Mouse (Mus musculus) forebrain, embryonic 13.5 days (tissue): Measurements from ENCODE around the gene Emg1. TPM values are rescaled to one million over a fixed set of nuclear protein-coding genes. Genes with fewer than 3 reads are reported as not detected.

ENCODE experiments used
- ATAC-seq: fragments of 200-750 bp; cut with Nextera tagmentation; 2 replicates; pipeline ENCODE4 v1.8.0; 2017
- H3K27ac ChIP-seq: fragments of 300-500 bp; sonication (generic); 2 replicates; pipeline ENCODE4 v1.5.1; 2015; ENCODE audit warnings: inconsistent platforms, mild to moderate bottlenecking, moderate library complexity
- H3K27me3 ChIP-seq: fragments of 300-500 bp; sonication (generic); 2 replicates; pipeline ENCODE4 v1.6.1; 2015; ENCODE audit warnings: mild to moderate bottlenecking, inconsistent platforms
- H3K36me3 ChIP-seq: fragments of 300-500 bp; sonication (generic); 2 replicates; pipeline ENCODE4 v1.6.1; 2015; ENCODE audit warnings: mild to moderate bottlenecking, inconsistent platforms; ENCODE audit not compliant: poor library complexity, severe bottlenecking
- H3K4me1 ChIP-seq: fragments of 300-500 bp; sonication (generic); 2 replicates; pipeline ENCODE4 v1.6.1; 2015; ENCODE audit warnings: inconsistent platforms
- H3K4me2 ChIP-seq: fragments of 300-500 bp; sonication (generic); 2 replicates; pipeline ENCODE4 v1.6.1; 2015; ENCODE audit warnings: inconsistent platforms, mild to moderate bottlenecking, moderate library complexity
- H3K4me3 ChIP-seq: fragments of 300-500 bp; sonication (generic); 2 replicates; pipeline ENCODE4 v1.5.1; 2015; ENCODE audit warnings: mild to moderate bottlenecking, inconsistent platforms
- H3K9ac ChIP-seq: fragments of 300-500 bp; sonication (generic); 2 replicates; pipeline ENCODE4 v1.6.1; 2015; ENCODE audit warnings: mild to moderate bottlenecking, inconsistent platforms
- H3K9me3 ChIP-seq: fragments of 300-500 bp; sonication (generic); replicated peaks from 2 replicates; pipeline ENCODE4 v1.6.1; 2016; ENCODE audit warnings: inconsistent platforms
- WGBS: fragments of 180-500 bp; shearing (Covaris S2); methylation state at CpG from one replicate; pipeline ENCODE4 v1.1.7; 2015; 5-methylcytosine and 5-hydroxymethylcytosine counted together
- polyA plus RNA-seq: library from polyadenylated mRNA; unstranded; fragments of >200 nt; fragmentation: Nextera tagmentation; extraction: Ambion mirVana; gene quantifications from 2 replicates; pipeline ENCODE4 v1.2.1, GENCODE M21; 2015

The Emg1 gene
- polyA plus RNA-seq, 1 experiment from 2014 or later, result 209 TPM

DNA sequence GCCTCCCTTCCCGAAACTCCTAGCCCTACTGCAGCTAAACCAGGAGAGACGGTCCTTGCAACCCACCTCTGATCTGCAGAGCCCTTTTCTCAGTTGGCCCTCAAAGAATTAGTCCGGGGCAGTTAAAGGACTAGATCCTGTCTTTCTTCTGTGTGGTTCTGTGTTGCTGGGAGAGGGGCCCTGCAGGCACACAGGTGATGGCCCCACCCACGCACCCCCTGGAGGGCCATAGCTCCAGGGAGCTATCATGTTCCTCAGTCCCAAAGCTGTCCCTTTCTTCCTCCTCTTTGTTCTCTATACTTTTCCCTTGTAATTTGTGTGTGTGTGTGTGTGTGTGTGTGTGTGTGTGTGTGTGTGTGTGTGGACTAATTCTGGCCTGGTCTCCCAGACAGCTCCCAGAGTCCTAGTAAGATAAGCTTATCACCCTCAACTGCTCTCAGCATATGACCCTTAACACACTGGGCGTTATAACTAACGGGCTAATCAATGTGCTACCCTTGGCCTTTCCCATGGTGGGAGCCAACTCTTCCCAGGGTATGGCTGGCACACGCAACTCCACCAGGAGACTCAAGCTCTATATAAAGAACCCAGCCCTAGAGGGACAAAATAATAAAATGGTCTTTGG lies 7.5 kb upstream of the Emg1 start:
- no peak overlapping the region for H3K4me2 ChIP-seq
- H3K4me3 ChIP-seq, result no peak overlapping the region
- H3K27ac ChIP-seq, result no peak overlapping the region
- peaks cover 36% of the 10 kb centered on the region for H3K36me3 ChIP-seq
- no peaks in the 10 kb centered on the region; the same call in 1 of the 2 replicates for H3K4me1 ChIP-seq
- H3K9ac ChIP-seq, result peak overlapping the region; percentile 13; the same call in 1 of the 2 replicates
- no peaks in the 10 kb centered on the region for H3K9me3 ChIP-seq
- WGBS, result 71% methylated on average over 7 of the region's 7 CpGs
- H3K27me3 ChIP-seq, result no peaks in the 10 kb centered on the region
- ATAC-seq, result no peak

DNA sequence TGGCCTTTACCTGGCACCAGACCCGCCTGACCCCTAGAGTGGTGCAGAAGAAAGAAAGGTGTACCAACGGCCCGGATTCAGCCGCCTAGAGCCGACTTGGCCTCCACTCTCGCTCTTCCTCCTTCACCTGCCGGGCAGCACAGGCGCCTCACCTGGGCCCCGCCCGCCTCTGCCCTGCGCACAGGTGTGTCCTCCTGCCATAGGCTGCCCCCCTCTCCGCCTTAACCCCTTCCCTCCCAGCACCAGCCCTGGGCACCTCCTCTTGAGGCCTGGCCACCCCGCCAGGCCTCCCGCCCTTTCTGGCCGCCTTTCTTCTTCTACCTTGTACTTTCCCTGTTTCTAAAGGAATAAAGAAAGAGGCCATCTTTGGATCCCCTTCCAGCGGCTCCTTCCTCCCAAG lies 6.7 kb upstream of the Emg1 start:
- H3K27me3 ChIP-seq, result no peaks in the 10 kb centered on the region
- H3K9me3 ChIP-seq, result no peaks in the 10 kb centered on the region
- no peak overlapping the region for H3K4me3 ChIP-seq
- H3K9ac ChIP-seq, result no peak overlapping the region
- no peak overlapping the region for H3K27ac ChIP-seq
- no peak for ATAC-seq
- WGBS, result 62% methylated on average over 15 of the region's 16 CpGs
- peaks cover 4% of the 10 kb centered on the region for H3K4me1 ChIP-seq
- peaks cover 42% of the 10 kb centered on the region for H3K36me3 ChIP-seq
- H3K4me2 ChIP-seq, result no peak overlapping the region

DNA sequence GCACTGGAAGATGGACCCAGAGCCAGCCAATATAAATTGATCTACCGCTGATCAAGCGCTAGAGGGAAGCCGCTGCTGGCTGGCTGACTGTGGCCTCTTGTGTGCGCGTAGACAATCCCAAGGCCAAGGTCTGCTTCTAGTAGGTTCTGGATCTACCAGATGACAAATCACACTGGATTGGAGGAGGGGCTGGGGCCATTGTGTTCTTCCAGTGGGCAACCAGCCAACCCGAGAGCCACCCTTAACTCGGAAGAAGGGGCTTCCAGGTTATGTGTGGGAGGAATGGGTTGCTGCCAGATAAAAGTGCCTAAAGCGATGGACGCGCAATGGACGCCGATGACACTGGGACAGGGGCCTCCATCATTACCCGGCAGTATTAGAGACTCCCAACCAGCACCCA lies 6.0 kb upstream of the Emg1 start:
- 81% methylated on average over 13 of the region's 13 CpGs for WGBS
- Histone ChIP-seq H3K36me3 (peaks cover 43% of the 10 kb centered on the region), H3K27me3 (no peaks in the 10 kb centered on the region), H3K4me2 (no peak overlapping the region), H3K9ac (no peak overlapping the region), H3K27ac (no peak overlapping the region), H3K4me3 (no peak overlapping the region), H3K9me3 (no peaks in the 10 kb centered on the region), H3K4me1 (peaks cover 11% of the 10 kb centered on the region)
- ATAC-seq, result no peak

DNA sequence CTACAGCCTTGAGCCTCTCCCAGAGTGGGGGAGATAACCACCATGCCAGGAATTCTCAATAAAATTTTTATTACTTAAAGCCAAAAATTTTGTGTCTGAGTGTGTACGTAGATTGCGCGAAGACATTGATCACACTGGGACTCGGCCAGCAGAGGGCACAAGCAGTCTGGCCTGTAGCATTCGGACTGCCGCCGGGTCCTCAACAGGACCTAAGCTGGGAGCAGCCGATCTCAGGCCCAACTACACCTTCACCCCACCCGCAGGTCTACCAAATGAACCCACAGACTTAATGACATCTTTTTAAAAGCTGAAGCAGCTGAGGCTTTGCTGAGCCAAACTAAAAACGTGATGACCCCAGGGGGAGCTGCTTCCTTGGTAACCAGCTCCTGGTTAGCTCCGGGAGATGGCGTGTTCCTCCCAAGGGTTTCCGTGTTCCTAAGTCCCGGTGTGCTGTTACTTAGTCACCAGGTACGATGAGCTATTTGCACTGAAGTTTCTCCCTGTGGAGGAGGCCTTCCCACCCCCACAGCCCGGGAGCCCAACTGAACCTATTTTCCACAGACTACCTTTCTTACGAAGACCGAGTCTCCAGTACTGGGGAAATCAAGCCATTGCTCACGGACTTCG lies 5.0 kb upstream of the Emg1 start:
- H3K27ac ChIP-seq, result no peak overlapping the region
- peaks cover 43% of the 10 kb centered on the region for H3K36me3 ChIP-seq
- 66% methylated on average over 20 of the region's 20 CpGs for WGBS
- no peaks in the 10 kb centered on the region for H3K27me3 ChIP-seq
- H3K4me1 ChIP-seq, result peaks cover 15% of the 10 kb centered on the region
- no peak for ATAC-seq
- H3K4me3 ChIP-seq, result no peak overlapping the region
- H3K4me2 ChIP-seq, result no peak overlapping the region
- no peaks in the 10 kb centered on the region for H3K9me3 ChIP-seq
- H3K9ac ChIP-seq, result no peak overlapping the region

DNA sequence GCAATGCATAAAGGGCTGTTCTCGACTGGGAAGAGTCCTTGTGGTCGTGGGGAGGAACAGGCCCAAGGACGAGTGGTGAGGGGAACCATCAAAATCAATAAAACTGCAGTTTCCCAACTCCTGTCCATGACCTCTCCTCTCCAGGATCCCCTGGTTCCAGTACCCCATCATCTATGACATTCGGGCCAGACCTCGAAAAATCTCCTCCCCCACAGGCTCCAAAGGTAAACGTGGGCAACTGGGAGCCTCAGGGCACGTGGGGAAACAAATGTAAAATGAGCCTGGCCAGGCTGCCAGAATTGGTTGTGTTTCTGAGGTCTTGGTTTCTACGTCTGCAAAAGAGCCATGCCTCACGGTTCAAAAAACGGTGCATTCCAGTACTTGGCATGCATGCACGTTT lies 940 bp upstream of the Emg1 start:
- peak overlapping the region; percentile 98 for H3K4me3 ChIP-seq
- H3K27ac ChIP-seq, result peak overlapping the region; percentile 61; the same call in 1 of the 2 replicates
- H3K4me2 ChIP-seq, result peak overlapping the region; percentile 99
- no peak for ATAC-seq
- 22% methylated on average over 11 of the region's 11 CpGs for WGBS
- H3K9ac ChIP-seq, result peak overlapping the region; percentile 94
- peaks cover 37% of the 10 kb centered on the region for H3K4me1 ChIP-seq
- H3K36me3 ChIP-seq, result peaks cover 56% of the 10 kb centered on the region
- no peaks in the 10 kb centered on the region for H3K9me3 ChIP-seq
- no peaks in the 10 kb centered on the region for H3K27me3 ChIP-seq

DNA sequence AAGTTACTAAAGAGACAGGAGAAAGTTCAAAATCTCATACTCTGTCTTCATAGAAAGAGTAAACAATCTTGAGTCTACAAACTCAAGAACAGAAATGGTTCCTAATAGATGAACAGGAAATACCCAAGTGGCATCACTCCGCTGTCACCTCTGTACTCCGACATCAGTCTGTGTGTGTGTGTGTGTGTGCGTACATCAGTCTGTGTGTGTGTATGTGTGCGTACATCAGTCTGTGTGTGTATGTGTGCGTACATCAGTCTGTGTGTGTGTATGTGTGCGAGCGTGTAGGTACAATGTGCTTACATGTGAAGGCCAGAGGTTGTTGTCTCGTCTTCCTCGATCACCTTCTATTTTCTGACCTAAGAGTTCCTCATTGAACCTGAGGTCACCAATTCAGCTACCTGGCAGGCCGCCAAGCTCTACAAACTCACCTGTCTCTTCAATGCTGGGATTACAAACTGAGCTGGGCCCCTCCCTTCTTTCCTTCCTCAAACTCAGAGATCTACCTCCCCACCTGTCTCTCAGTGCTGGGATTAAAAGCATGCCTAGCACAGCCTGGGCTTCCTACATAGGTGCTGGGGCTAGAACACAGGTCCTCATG lies 3.6 kb downstream of the Emg1 start:
- 94% methylated on average over 10 of the region's 10 CpGs for WGBS
- Histone ChIP-seq H3K9me3 (no peaks in the 10 kb centered on the region), H3K4me2 (no peak overlapping the region), H3K36me3 (peaks cover 51% of the 10 kb centered on the region), H3K9ac (no peak overlapping the region), H3K27me3 (no peaks in the 10 kb centered on the region), H3K4me3 (no peak overlapping the region), H3K27ac (no peak overlapping the region), H3K4me1 (peaks cover 31% of the 10 kb centered on the region)
- ATAC-seq, result no peak

DNA sequence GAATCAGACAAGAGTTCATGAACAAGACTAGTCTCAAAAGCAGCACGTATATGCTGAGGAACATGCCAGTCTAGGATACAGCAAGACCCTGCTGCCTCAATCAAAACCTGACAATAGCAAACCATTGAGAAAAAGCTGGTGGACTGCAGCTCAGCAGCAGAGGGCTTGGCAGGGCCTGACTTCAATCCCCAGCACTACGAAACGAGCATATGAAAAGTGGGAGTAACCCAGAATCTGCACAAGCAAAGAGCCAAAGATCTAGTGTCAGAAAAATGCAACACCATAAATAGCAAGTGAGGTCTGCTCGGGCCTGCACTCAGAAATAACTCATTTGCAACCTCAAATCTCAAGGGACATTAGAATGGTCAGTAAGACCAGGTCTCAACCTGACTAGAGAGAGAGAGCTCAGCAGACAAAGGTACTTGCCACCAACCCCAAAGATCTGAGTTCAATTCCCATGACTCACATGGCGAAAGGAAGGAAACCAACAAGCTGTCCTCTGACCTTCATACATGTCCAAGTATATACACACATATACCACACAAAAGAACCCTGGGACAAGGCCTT lies 5.8 kb downstream of the Emg1 start:
- H3K27me3 ChIP-seq, result no peaks in the 10 kb centered on the region
- ATAC-seq, result no peak
- H3K9me3 ChIP-seq, result no peaks in the 10 kb centered on the region
- 90% methylated on average over 5 of the region's 5 CpGs for WGBS
- no peak overlapping the region for H3K9ac ChIP-seq
- no peak overlapping the region for H3K27ac ChIP-seq
- no peak overlapping the region for H3K4me3 ChIP-seq
- no peak overlapping the region for H3K4me2 ChIP-seq
- peaks cover 21% of the 10 kb centered on the region for H3K4me1 ChIP-seq
- H3K36me3 ChIP-seq, result peaks cover 73% of the 10 kb centered on the region

DNA sequence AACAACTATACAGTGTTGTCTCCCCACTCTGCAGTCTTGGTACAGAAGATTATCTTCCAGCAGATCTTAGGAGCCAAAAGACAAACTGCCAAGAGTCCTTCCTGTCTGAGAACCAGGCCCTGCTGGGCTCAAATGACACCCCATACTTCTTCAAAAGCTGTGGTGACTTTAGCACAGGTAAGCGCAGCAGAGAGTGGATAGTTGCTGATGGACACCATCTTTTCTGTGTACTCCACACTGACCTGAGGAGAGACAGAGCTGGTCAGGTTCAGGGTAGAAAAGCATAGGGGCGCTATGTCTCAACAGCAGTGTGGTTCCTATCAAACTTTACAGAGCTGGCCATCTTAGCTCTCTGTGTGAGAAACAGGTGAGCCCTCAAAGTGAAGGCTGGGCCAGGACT lies 7.6 kb downstream of the Emg1 start:
- H3K36me3 ChIP-seq, result peaks cover 88% of the 10 kb centered on the region
- 98% methylated on average over 2 of the region's 2 CpGs for WGBS
- H3K9ac ChIP-seq, result no peak overlapping the region
- no peak overlapping the region for H3K4me3 ChIP-seq
- H3K27ac ChIP-seq, result no peak overlapping the region
- H3K4me2 ChIP-seq, result no peak overlapping the region
- peaks cover 4% of the 10 kb centered on the region for H3K4me1 ChIP-seq
- H3K27me3 ChIP-seq, result no peaks in the 10 kb centered on the region
- ATAC-seq, result no peak
- no peaks in the 10 kb centered on the region for H3K9me3 ChIP-seq

DNA sequence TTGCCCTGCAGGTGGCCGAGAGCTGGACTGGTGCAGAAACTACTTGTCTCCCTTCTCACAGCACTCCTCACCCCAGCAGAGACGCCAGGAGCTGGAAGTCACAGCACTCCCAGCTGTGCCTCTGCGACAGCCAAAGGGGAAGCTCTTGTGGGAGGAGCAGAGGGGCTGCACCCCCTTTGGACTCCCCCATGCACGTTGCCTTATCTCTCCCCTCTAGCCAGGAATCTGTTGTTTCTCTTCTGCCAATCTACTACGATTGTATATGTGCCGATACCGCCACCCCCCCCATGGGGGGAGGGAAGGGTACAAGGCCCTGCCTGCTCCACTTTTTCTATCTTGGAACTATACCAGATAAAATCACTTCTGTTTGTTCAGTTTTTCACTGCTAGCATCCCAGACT lies 8.2 kb downstream of the Emg1 start:
- H3K4me2 ChIP-seq, result no peak overlapping the region
- no peak overlapping the region for H3K4me3 ChIP-seq
- WGBS, result 84% methylated on average over 7 of the region's 7 CpGs
- H3K9me3 ChIP-seq, result no peaks in the 10 kb centered on the region
- H3K36me3 ChIP-seq, result peaks cover 88% of the 10 kb centered on the region
- no peak for ATAC-seq
- no peaks in the 10 kb centered on the region for H3K4me1 ChIP-seq
- no peak overlapping the region for H3K9ac ChIP-seq
- no peaks in the 10 kb centered on the region for H3K27me3 ChIP-seq
- H3K27ac ChIP-seq, result no peak overlapping the region

DNA sequence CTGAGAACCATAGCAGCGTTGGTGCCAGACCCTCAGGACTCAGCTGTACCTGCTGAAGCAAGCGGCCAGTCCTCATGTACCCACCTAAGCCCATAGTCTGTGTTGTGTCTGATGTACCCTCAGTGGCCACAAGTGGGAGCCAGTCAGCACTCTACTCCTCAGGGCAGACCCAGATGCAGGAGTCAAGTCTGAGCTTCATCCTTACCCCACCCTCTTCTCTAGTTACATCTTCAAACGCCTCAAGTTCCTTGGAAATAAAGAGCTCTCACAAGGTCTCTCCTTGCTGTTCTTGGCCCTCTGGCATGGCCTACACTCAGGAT lies 9.2 kb downstream of the Emg1 start:
- 50% methylated on average over 3 of the region's 3 CpGs for WGBS
- H3K9me3 ChIP-seq, result no peaks in the 10 kb centered on the region
- no peaks in the 10 kb centered on the region for H3K4me1 ChIP-seq
- H3K4me3 ChIP-seq, result no peak overlapping the region
- H3K27ac ChIP-seq, result no peak overlapping the region
- peaks cover 81% of the 10 kb centered on the region for H3K36me3 ChIP-seq
- H3K4me2 ChIP-seq, result no peak overlapping the region
- H3K9ac ChIP-seq, result no peak overlapping the region
- peak; percentile 77 for ATAC-seq
- no peaks in the 10 kb centered on the region for H3K27me3 ChIP-seq

DNA sequence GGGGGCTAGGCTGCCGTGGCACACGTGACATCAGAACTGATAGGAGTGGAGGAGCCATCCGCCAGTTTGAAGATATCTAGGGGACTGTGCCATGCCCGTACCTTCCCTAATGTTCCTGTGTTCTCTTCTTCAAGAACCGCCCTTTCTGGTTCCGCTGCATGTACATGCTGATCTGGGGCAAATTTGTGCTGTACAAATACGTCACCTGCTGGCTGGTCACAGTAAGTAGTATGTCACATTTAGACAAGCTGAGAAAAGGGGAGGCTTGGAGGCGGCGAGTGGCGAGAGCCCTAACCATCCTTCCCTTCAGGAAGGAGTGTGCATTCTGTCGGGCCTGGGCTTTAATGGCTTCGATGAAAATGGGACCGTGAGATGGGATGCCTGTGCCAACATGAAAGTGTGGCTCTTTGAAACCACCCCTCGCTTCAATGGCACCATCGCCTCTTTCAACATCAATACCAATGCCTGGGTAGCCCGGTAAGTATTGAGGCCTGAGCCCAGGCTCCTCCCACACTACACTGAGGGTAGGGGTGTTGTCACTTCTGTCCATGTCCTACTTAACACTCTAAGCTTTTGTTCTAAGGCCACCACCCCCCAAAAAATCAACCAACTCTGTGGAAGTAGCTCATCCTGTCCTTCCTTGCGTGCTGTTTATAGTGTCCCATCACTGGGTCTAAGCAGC lies 9.7 kb downstream of the Emg1 start:
- WGBS, result 95% methylated on average over 17 of the region's 17 CpGs
- H3K27ac ChIP-seq, result no peak overlapping the region
- peak; percentile 34; the same call in 1 of the 2 replicates for ATAC-seq
- no peaks in the 10 kb centered on the region for H3K27me3 ChIP-seq
- H3K4me3 ChIP-seq, result no peak overlapping the region
- no peaks in the 10 kb centered on the region for H3K9me3 ChIP-seq
- H3K4me1 ChIP-seq, result no peaks in the 10 kb centered on the region
- H3K4me2 ChIP-seq, result no peak overlapping the region
- H3K9ac ChIP-seq, result no peak overlapping the region
- H3K36me3 ChIP-seq, result peaks cover 76% of the 10 kb centered on the region

DNA sequence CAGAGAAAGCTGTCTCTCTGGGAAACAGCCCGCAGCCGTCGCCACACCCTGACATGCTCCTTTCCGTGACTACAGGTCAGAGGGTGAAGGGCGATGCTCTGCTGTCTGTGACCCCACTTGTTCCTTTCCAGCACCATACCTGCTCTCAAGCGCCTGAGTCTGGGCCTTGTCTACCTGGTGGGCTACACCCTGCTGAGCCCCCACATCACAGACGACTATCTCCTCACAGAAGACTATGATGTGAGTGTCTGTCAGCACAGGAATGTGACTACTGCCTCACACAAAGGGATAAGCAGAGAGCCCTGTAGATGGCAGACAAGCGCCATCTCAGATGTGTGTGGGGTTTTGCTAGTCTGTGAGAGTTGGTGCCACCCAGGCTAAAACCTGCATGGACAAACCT lies 10.6 kb downstream of the Emg1 start:
- ATAC-seq, result 0 out of 2 replicates have a peak, but pooled peaks have one; percentile 34
- no peak overlapping the region for H3K9ac ChIP-seq
- 74% methylated on average over 8 of the region's 8 CpGs for WGBS
- no peaks in the 10 kb centered on the region for H3K27me3 ChIP-seq
- H3K4me2 ChIP-seq, result no peak overlapping the region
- no peak overlapping the region for H3K4me3 ChIP-seq
- no peak overlapping the region for H3K27ac ChIP-seq
- H3K4me1 ChIP-seq, result no peaks in the 10 kb centered on the region
- H3K36me3 ChIP-seq, result peaks cover 76% of the 10 kb centered on the region
- H3K9me3 ChIP-seq, result no peaks in the 10 kb centered on the region
